Mouse (Mus musculus) neural tube, postnatal 0 days (tissue): ENCODE measurements around the gene Krtap5-1. TPM values are rescaled to one million over a fixed set of nuclear protein-coding genes. Genes with fewer than 3 reads are reported as not detected.

Source experiments
- polyA plus RNA-seq: library from polyadenylated mRNA; unstranded; fragments of >200 nt; fragmentation: Nextera tagmentation; extraction: Ambion mirVana; gene quantifications from 2 replicates; pipeline ENCODE4 v1.2.1, GENCODE M21; 2015

Gene Krtap5-1
- not detected in 2 replicates for polyA plus RNA-seq

DNA sequence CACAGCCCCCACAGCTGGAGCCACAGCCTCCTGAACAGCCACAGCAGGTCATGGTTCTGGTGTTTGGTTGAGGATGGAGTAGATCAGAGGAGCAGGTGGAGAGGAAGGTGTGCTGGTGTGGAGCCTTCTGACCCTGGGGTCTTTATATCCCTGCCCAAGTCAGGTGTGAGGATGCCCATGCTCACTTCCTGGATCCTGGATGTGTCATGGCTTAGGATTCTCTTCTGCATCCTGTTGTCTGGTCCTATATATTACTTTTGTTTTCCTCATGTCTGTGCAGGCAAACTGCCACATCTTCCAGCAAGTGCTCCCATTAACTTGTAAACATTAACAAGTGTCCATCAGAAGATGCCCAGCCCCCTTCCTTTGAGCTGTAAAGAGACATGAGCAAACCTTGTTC is at the start of gene Krtap5-1:
TSS of gene Krtap5-1 (minus strand) at position 101 of the 400 bp plus-strand sequence.

GRCm38 (mm10) chr7:142303249-142303648 is 6.3 kb upstream of the Krtap5-1 start, which contains the start of gene Krtap5-4:
TSS of gene Krtap5-4 (plus strand) at chr7:142303549.

GRCm38 (mm10) chr7:142274263-142274662 is 22.7 kb downstream of the Krtap5-1 start, which contains the start of gene Gm4559:
TSS of gene Gm4559 (minus strand) at chr7:142274363.

DNA sequence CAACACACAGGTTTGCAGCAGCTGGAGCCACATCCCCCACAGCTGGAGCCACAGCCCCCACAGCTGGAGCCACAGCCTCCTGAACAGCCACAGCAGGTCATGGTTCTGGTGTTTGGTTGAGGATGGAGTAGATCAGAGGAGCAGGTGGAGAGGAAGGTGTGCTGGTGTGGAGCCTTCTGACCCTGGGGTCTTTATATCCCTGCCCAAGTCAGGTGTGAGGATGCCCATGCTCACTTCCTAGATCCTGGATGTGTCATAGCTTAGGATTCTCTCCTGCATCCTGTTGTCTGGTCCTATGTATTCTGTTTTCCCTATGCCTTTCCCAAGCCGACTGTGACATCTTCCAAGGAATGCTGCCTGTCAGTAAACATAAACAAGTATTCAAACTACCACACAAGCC is 38.7 kb downstream of the Krtap5-1 start, which contains the start of gene Gm2431:
TSS of gene Gm2431 (minus strand) at position 101 of the 400 bp plus-strand sequence.

Other genes with a start within 250 kb of the Krtap5-1 start
- gene Mob2, start 236.1 kb downstream of the Krtap5-1 start, polyA plus RNA-seq: 42.3 and 44.3 TPM in 2 replicates
- gene Dusp8, start 201.3 kb downstream of the Krtap5-1 start, polyA plus RNA-seq: 122 and 126 TPM in 2 replicates
- not detected in 2 replicates for gene Gm45618, start 176.4 kb downstream of the Krtap5-1 start, polyA plus RNA-seq
- not detected in 2 replicates for gene Gm39115, start 161.1 kb downstream of the Krtap5-1 start, polyA plus RNA-seq
- not detected in 2 replicates for gene Gm45337, start 152.5 kb downstream of the Krtap5-1 start, polyA plus RNA-seq
- not detected in 2 replicates for gene Gm29735, start 140.0 kb downstream of the Krtap5-1 start, polyA plus RNA-seq
- gene Gm4553, start 131.4 kb downstream of the Krtap5-1 start, polyA plus RNA-seq: not detected in 2 replicates
- not detected in 2 replicates for gene Krtap5-2, start 121.1 kb downstream of the Krtap5-1 start, polyA plus RNA-seq
- not detected in 2 replicates for gene Gm10153, start 106.7 kb downstream of the Krtap5-1 start, polyA plus RNA-seq
- not detected in 2 replicates for gene Krtap5-3, start 95.8 kb downstream of the Krtap5-1 start, polyA plus RNA-seq
- gene Gm7579, start 85.3 kb downstream of the Krtap5-1 start, polyA plus RNA-seq: not detected in 2 replicates
- gene Krtap5-5, start 67.1 kb downstream of the Krtap5-1 start, polyA plus RNA-seq: not detected in 2 replicates
- not detected in 2 replicates for gene Gm40460, start 56.0 kb downstream of the Krtap5-1 start, polyA plus RNA-seq
- not detected in 2 replicates for gene Gm2431, start 38.8 kb downstream of the Krtap5-1 start, polyA plus RNA-seq
- gene Gm4559, start 22.8 kb downstream of the Krtap5-1 start, polyA plus RNA-seq: not detected in 2 replicates
- gene Krtap5-4, start 6.4 kb upstream of the Krtap5-1 start, polyA plus RNA-seq: not detected in 2 replicates
- 31.7 and 34.0 TPM in 2 replicates for gene Ifitm10, start 76.6 kb upstream of the Krtap5-1 start, polyA plus RNA-seq
- gene Gm49369, start 85.5 kb upstream of the Krtap5-1 start, polyA plus RNA-seq: 1.2 TPM in 1 of 2 replicates, not detected in the other
- 389 and 402 TPM in 2 replicates for gene Ctsd, start 90.9 kb upstream of the Krtap5-1 start, polyA plus RNA-seq
- gene Syt8, start 137.7 kb upstream of the Krtap5-1 start, polyA plus RNA-seq: 0.35 TPM in 1 of 2 replicates, not detected in the other
- gene Tnni2, start 144.7 kb upstream of the Krtap5-1 start, polyA plus RNA-seq: 4.1 and 5.3 TPM in 2 replicates
- gene Lsp1, start 163.7 kb upstream of the Krtap5-1 start, polyA plus RNA-seq: 9.9 and 11.5 TPM in 2 replicates
- 5.2 and 7.0 TPM in 2 replicates for gene Tnnt3, start 201.7 kb upstream of the Krtap5-1 start, polyA plus RNA-seq
- 27.4 and 27.9 TPM in 2 replicates for gene Mrpl23, start 235.6 kb upstream of the Krtap5-1 start, polyA plus RNA-seq